Mouse (Mus musculus) liver, embryonic 11.5 days (tissue): ENCODE results near the gene Smim15. TPM values are rescaled to one million over a fixed set of nuclear protein-coding genes. Genes with fewer than 3 reads are reported as not detected.
A peak's percentile ranks its signal among the peaks of the same experiment; 100 is the strongest.

Source experiments
- ATAC-seq: fragments of 200-750 bp; cut with Nextera tagmentation; replicated peaks from 2 replicates; pipeline ENCODE4 v1.8.0; 2017; ENCODE audit warnings: moderate number of reproducible peaks, mild to moderate bottlenecking, moderate TSS enrichment, moderate library complexity; ENCODE audit not compliant: low FRiP score
- DNase-seq: peaks from one replicate; pipeline ENCODE4 v3.0.0-alpha.2; 2017; ENCODE audit warnings: low spot score
- H3K27ac ChIP-seq: fragments of 300-500 bp; sonication (generic); 2 replicates; pipeline ENCODE4 v1.5.1; 2014; ENCODE audit warnings: mild to moderate bottlenecking, low read depth, low read length, control low read depth
- H3K27me3 ChIP-seq: fragments of 300-500 bp; sonication (generic); replicated peaks from 2 replicates; pipeline ENCODE4 v1.6.1; 2014; ENCODE audit warnings: low read length, mixed read lengths; ENCODE audit not compliant: control insufficient read depth, insufficient read depth
- H3K36me3 ChIP-seq: fragments of 300-500 bp; sonication (generic); 2 replicates; pipeline ENCODE4 v1.6.1; 2014; ENCODE audit warnings: mild to moderate bottlenecking, low read length, moderate library complexity, mixed read lengths; ENCODE audit not compliant: control insufficient read depth, insufficient read depth
- H3K4me1 ChIP-seq: fragments of 300-500 bp; sonication (generic); replicated peaks from 2 replicates; pipeline ENCODE4 v1.6.1; 2014; ENCODE audit warnings: low read length, mixed read lengths; ENCODE audit not compliant: control insufficient read depth, insufficient read depth
- H3K4me2 ChIP-seq: fragments of 300-500 bp; sonication (generic); 2 replicates; pipeline ENCODE4 v1.6.1; 2014; ENCODE audit warnings: mild to moderate bottlenecking, control low read depth, moderate library complexity
- H3K4me3 ChIP-seq: fragments of 300-500 bp; sonication (generic); 2 replicates; pipeline ENCODE4 v1.5.1; 2014; ENCODE audit warnings: low read depth, low read length, control low read depth
- H3K9ac ChIP-seq: fragments of 300-500 bp; sonication (generic); 2 replicates; pipeline ENCODE4 v1.6.1; 2014; ENCODE audit warnings: low read depth, low read length, control low read depth
- H3K9me3 ChIP-seq: fragments of 300-500 bp; sonication (generic); 2 replicates; pipeline ENCODE4 v1.6.1; 2016; ENCODE audit warnings: low read length, inconsistent platforms, mixed read lengths; ENCODE audit not compliant: control insufficient read depth
- WGBS: fragments of 180-500 bp; shearing (Covaris S2); extraction: QIAGEN DNeasy Blood & Tissue Kit; methylation state at CpG from one replicate; pipeline ENCODE4 v1.1.7; 2014; 5-methylcytosine and 5-hydroxymethylcytosine counted together
- polyA plus RNA-seq: library from polyadenylated mRNA; unstranded; fragments of >200 nt; fragmentation: Nextera tagmentation; extraction: Ambion mirVana; gene quantifications from 2 replicates; pipeline ENCODE4 v1.2.1, GENCODE M21; 2014

The Smim15 gene
- polyA plus RNA-seq, result 48.0 and 55.0 TPM in 2 replicates

GRCm38 (mm10) chr13:108044222-108044941, at the start of gene Smim15:
Smim15 (plus strand) TSS chr13:108044446.
- WGBS, result under 1% methylated on average over 69 of the region's 71 CpGs
- peaks cover 12% of the 10 kb centered on the region for H3K4me1 ChIP-seq
- peaks cover 3% of the 10 kb centered on the region; the same call in 1 of the 2 replicates for H3K36me3 ChIP-seq
- peak within 1 kb of the TSS; percentile 95 for H3K4me3 ChIP-seq
- peak; percentile 89 for DNase-seq
- H3K9me3 ChIP-seq, result no peaks in the 10 kb centered on the region
- peak; percentile 95 for ATAC-seq
- H3K4me2 ChIP-seq, result peak within 1 kb of the TSS; percentile 81
- H3K9ac ChIP-seq, result peak within 1 kb of the TSS; percentile 97
- no peaks in the 10 kb centered on the region for H3K27me3 ChIP-seq
- peak within 1 kb of the TSS; percentile 88 for H3K27ac ChIP-seq

- ATAC-seq, result no peak
- WGBS, result 75% methylated on average over 7 of the region's 7 CpGs
These were observed 49.0 kb upstream of the Smim15 start for GRCm38 (mm10) chr13:107995211-107995610.

GRCm38 (mm10) chr13:107996301-107996700, 47.9 kb upstream of the Smim15 start:
- no peaks in the 10 kb centered on the region for H3K9me3 ChIP-seq
- ATAC-seq (no peak), DNase-seq (no peak)
- no peak overlapping the region for H3K4me2 ChIP-seq
- H3K4me1 ChIP-seq, result no peaks in the 10 kb centered on the region
- 90% methylated on average over 3 of the region's 3 CpGs for WGBS
- H3K9ac ChIP-seq, result no peak overlapping the region
- H3K36me3 ChIP-seq, result no peaks in the 10 kb centered on the region
- H3K27me3 ChIP-seq, result no peaks in the 10 kb centered on the region
- H3K4me3 ChIP-seq, result no peak overlapping the region
- no peak overlapping the region for H3K27ac ChIP-seq

More at GRCm38 (mm10) chr13:107995211-107995610, 49.0 kb upstream of the Smim15 start:
- no peak overlapping the region for H3K4me2 ChIP-seq
- H3K4me3 ChIP-seq, result no peak overlapping the region
- no peak overlapping the region for H3K9ac ChIP-seq
- H3K9me3 ChIP-seq, result no peaks in the 10 kb centered on the region
- H3K27ac ChIP-seq, result no peak overlapping the region
- no peaks in the 10 kb centered on the region for H3K4me1 ChIP-seq
- no peak for DNase-seq
- no peaks in the 10 kb centered on the region for H3K36me3 ChIP-seq
- H3K27me3 ChIP-seq, result no peaks in the 10 kb centered on the region

- no peaks in the 10 kb centered on the region for H3K27me3 ChIP-seq
These were observed 36.4 kb upstream of the Smim15 start for GRCm38 (mm10) chr13:108007861-108008260.

GRCm38 (mm10) chr13:108013110-108013509, 31.1 kb upstream of the Smim15 start:
- Histone ChIP-seq H3K36me3 (no peaks in the 10 kb centered on the region), H3K4me2 (no peak overlapping the region), H3K27ac (no peak overlapping the region), H3K4me1 (no peaks in the 10 kb centered on the region), H3K27me3 (no peaks in the 10 kb centered on the region), H3K4me3 (no peak overlapping the region), H3K9ac (no peak overlapping the region), H3K9me3 (no peaks in the 10 kb centered on the region)
- ATAC-seq (no peak), DNase-seq (no peak)
- WGBS, result 89% methylated on average over 8 of the region's 8 CpGs

More at GRCm38 (mm10) chr13:108007861-108008260, 36.4 kb upstream of the Smim15 start:
- DNase-seq (no peak), ATAC-seq (no peak)
- H3K27ac ChIP-seq, result no peak overlapping the region
- H3K9ac ChIP-seq, result no peak overlapping the region
- H3K4me2 ChIP-seq, result no peak overlapping the region
- no peaks in the 10 kb centered on the region for H3K9me3 ChIP-seq
- no peak overlapping the region for H3K4me3 ChIP-seq
- WGBS, result 75% methylated on average over 4 of the region's 4 CpGs
- H3K4me1 ChIP-seq, result no peaks in the 10 kb centered on the region
- no peaks in the 10 kb centered on the region for H3K36me3 ChIP-seq

GRCm38 (mm10) chr13:108013839-108014238, 30.4 kb upstream of the Smim15 start:
- Histone ChIP-seq H3K9me3 (no peaks in the 10 kb centered on the region), H3K27me3 (no peaks in the 10 kb centered on the region), H3K4me1 (no peaks in the 10 kb centered on the region), H3K9ac (no peak overlapping the region), H3K27ac (no peak overlapping the region), H3K4me2 (no peak overlapping the region), H3K4me3 (no peak overlapping the region), H3K36me3 (no peaks in the 10 kb centered on the region)
- no peak for ATAC-seq
- DNase-seq, result no peak
- 85% methylated on average over 6 of the region's 6 CpGs for WGBS

- ATAC-seq, result no peak
- Histone ChIP-seq H3K27ac (no peak overlapping the region), H3K9me3 (no peaks in the 10 kb centered on the region), H3K4me3 (no peak overlapping the region), H3K27me3 (no peaks in the 10 kb centered on the region), H3K4me2 (no peak overlapping the region), H3K4me1 (no peaks in the 10 kb centered on the region), H3K36me3 (no peaks in the 10 kb centered on the region), H3K9ac (no peak overlapping the region)
- DNase-seq, result no peak
- WGBS, result 79% methylated on average over 6 of the region's 6 CpGs
These were observed 29.1 kb upstream of the Smim15 start for GRCm38 (mm10) chr13:108015166-108015565.

GRCm38 (mm10) chr13:108017349-108017748, 26.9 kb upstream of the Smim15 start:
- no peaks in the 10 kb centered on the region for H3K36me3 ChIP-seq
- ATAC-seq (no peak), DNase-seq (no peak)
- no peak overlapping the region for H3K4me3 ChIP-seq
- H3K27ac ChIP-seq, result no peak overlapping the region
- H3K4me2 ChIP-seq, result no peak overlapping the region
- H3K9me3 ChIP-seq, result no peaks in the 10 kb centered on the region
- no peaks in the 10 kb centered on the region for H3K4me1 ChIP-seq
- H3K27me3 ChIP-seq, result no peaks in the 10 kb centered on the region
- H3K9ac ChIP-seq, result no peak overlapping the region
- 65% methylated on average over 6 of the region's 6 CpGs for WGBS

GRCm38 (mm10) chr13:108025802-108026201, 18.4 kb upstream of the Smim15 start:
- Histone ChIP-seq H3K4me3 (no peak overlapping the region), H3K4me2 (no peak overlapping the region), H3K27ac (no peak overlapping the region), H3K36me3 (no peaks in the 10 kb centered on the region), H3K9me3 (no peaks in the 10 kb centered on the region), H3K9ac (no peak overlapping the region), H3K4me1 (no peaks in the 10 kb centered on the region), H3K27me3 (no peaks in the 10 kb centered on the region)
- DNase-seq, result no peak
- no peak for ATAC-seq
- WGBS, result 50% methylated on average over 3 of the region's 3 CpGs
